Mouse (Mus musculus) lung, postnatal 14 days (tissue): ENCODE measurements around the gene Upb1.
A peak's percentile ranks its signal among the peaks of the same experiment; 100 is the strongest.
"Not testable (repeated sequence)": the region's sequence is repeated elsewhere in the genome, so short reads cannot be mapped to it uniquely, and the experiment has no call there.

ENCODE experiments used
- DNase-seq: peaks from one replicate; pipeline ENCODE4 v3.0.0; 2021

Upb1 gene

DNA sequence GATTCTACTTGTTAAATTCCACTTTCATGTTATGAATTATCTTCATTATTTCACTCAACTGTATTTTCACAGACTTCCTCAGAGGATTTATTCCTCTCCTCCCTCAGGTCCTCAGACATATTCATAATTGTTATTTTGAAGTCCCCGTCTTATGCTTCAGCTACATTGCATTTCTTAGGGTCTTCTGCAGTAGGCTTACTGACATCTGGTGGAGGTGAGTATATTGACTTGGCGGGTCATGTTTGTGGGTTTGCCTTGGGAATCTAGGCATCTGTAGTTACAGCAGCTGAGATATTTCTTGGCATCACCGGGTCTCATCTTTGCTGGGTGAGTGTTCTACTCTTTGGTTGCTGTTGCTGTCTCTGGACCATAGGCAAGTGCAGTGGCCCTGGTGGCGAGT lies at the start of gene Upb1:
Gene Upb1 (plus strand): TSS at position 158 of the 400 bp plus-strand sequence.
- DNase-seq = no peak

GRCm38 (mm10) chr10:75352541-75352940 lies 48.4 kb upstream of the Upb1 start:
- DNase-seq = no peak

DNA sequence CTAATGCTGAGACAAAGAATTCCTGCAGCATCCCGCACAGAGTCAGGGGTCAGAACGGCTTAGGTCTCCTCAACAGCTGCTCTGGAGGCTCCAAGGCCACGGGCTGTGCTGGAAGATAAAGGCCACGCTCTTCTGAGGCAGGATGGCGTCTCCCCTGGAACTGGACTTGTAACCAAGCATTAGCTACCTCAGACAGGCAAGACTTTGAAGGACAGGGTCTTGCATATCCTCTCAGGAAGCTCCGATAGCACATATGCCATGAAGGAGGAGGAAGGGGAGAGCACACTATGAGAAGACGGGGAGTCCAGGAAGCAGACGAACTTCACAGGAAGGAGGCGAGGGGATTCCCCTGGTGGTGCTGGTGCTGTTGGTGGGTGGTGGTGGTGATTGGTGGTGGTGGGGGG lies 47.1 kb upstream of the Upb1 start:
- DNase-seq = not testable (repeated sequence)

GRCm38 (mm10) chr10:75355341-75355740 lies 45.6 kb upstream of the Upb1 start:
- DNase-seq = no peak

- peak; percentile 33 for DNase-seq
Observed at GRCm38 (mm10) chr10:75364214-75364690, 36.7 kb upstream of the Upb1 start.

- DNase-seq = no peak
Observed at GRCm38 (mm10) chr10:75364796-75365195, 36.1 kb upstream of the Upb1 start.

GRCm38 (mm10) chr10:75365231-75365633 lies 35.7 kb upstream of the Upb1 start:
- no peak for DNase-seq

DNA sequence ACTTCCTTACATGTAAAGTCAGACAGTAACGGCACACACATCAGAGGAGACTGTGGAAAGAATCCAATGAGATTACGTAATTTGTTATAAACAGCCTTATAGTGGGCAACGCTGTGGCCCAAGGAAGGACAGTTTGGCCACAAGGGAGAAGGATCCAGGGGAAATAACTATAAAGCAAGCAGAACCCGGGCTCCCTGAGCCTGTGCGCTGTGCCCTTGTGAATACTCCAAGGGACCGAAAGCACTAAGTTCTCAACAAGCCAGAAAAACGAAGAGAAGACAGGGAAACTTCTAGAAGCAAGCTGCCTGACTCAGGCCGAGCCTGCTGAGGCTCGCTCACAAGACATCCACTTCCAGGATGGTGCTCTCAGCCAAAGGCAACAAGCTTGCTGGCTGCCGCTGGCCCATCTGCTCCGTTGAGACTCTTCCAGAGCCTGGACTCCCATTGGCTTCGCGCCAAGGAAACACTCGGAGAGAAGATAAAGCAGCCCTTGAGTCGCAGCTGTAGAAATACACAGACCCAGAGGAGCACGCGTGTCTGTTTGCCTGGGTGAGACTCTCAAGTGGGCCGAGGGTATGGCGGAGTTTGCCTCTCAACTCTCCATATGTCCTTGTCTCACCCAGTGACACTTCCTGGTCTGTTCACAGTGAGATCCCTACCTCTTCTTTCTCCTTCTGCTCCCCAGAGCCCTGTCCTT lies 27.1 kb upstream of the Upb1 start:
- DNase-seq = not testable (repeated sequence)

- DNase-seq = no peak
Observed at GRCm38 (mm10) chr10:75378688-75379087, 22.2 kb upstream of the Upb1 start.

DNA sequence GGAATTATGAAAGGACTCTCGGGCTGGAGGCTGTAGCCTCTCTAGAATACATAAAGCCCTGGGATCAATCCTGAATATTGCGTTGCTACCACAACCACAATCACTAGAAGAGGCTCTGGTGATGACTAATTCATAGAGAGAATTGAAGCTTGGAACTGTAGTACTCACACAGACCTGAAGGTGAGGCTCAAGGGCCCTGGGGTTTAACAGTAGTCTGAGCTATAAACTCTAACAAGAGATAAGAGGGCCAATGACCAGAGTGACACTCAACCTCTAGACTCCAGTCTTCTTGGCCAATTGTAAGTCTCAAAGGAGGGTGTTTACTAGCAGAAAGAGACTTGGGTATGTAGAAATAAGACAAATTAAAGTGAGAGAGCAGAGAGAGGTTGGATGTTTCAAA lies 10.8 kb upstream of the Upb1 start:
- no peak for DNase-seq

DNA sequence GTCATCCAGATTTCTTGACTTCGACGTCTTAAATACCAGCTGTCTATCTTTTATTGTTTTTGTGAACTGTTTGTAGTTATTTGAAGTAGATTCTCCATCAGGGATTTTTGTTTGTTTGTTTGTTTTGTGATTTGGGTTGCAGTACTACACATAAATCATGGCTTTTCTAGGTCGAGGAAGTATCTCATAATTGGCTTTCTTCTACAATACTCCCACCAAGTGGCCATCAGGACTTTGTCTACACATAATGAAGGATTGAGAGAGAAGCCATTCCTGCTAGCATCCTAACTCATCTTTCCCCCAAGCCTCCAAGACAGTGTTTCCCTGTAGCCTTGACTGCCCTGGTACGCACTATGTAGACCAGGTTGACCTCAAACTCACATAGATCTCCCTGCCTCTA lies 10.1 kb upstream of the Upb1 start:
- DNase-seq = no peak

- DNase-seq = no peak
Observed at GRCm38 (mm10) chr10:75394796-75395195, 6.1 kb upstream of the Upb1 start.

DNA sequence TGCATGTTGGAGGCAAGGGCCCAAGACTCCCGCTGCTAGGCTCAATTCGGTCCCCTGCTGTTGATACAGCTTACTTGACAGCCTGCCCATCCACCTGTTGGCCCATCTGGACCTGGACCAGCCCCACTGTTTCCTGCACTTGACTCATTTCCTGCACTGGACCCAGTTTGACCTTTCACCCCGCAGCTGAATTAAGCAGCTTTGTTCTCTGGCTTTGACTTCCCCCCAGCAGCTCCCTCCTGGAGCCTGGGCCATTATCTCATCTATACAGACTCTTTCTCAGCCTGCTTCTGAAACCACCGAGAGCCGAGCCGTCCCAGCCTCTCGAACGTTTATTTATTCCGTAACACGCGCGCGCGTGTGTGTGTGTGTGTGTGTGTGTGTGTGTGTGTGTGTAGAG lies 3.9 kb upstream of the Upb1 start:
- DNase-seq = peak; percentile 40

- no peak for DNase-seq
Observed at GRCm38 (mm10) chr10:75405916-75406315, 5.0 kb downstream of the Upb1 start.

- peak; percentile 54 for DNase-seq
Observed at GRCm38 (mm10) chr10:75406755-75407154, 5.8 kb downstream of the Upb1 start.

DNA sequence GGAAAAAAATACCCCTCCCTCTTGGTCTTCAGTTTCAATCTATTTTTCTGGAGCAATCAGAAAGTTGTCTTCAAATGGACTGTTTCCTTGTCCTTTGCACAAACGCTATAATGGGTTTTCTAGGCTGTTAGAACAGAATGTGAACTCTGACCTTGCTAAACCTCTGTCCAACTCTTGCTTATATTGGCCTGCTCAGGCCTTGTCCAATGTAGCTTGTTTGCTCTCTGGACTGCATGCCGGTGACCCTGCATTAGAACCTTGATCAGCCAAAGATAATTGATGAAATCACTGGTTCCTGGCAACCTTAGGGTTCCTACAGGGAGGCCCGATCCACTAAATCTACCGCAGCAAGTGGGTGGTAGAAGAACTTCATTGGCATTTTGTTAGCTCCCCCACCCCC lies 6.8 kb downstream of the Upb1 start:
- no peak for DNase-seq

DNA sequence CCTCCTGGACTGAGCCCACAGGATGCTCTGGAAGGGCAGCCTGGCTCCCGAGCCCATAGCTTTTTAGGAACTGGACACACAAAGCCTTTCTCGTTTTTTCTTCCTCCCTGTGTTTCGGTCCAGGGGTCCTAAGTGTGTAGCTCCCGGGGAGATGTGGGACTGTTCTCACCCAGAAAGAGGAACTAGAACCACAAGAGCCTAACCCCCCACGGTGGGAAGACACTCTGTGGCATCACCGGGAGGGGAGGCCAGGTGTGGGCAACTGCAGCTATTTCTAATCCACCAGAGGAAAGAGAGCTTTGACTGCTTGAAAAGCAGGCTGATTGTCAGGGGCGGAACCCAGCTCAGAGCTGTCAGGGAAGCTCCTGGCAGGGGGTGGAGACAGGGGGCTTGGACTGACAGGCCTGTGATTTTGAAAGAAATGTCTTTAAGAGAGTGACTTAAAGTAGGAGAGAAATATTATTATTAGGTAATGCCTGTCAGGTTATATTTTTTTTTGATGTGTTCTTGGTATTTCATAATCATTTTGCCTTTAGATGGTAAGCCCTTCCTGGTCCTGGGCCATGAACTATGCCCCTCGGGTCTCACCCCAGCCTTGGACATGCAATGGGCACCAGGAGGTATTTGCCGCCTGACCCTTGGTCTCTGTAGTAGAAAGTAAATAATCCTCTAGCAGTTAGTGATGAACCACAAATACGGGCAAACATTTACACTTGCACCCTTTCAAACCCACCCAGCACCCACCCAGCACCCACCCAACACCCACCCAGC lies 10.6 kb downstream of the Upb1 start:
- not testable (repeated sequence) for DNase-seq

DNA sequence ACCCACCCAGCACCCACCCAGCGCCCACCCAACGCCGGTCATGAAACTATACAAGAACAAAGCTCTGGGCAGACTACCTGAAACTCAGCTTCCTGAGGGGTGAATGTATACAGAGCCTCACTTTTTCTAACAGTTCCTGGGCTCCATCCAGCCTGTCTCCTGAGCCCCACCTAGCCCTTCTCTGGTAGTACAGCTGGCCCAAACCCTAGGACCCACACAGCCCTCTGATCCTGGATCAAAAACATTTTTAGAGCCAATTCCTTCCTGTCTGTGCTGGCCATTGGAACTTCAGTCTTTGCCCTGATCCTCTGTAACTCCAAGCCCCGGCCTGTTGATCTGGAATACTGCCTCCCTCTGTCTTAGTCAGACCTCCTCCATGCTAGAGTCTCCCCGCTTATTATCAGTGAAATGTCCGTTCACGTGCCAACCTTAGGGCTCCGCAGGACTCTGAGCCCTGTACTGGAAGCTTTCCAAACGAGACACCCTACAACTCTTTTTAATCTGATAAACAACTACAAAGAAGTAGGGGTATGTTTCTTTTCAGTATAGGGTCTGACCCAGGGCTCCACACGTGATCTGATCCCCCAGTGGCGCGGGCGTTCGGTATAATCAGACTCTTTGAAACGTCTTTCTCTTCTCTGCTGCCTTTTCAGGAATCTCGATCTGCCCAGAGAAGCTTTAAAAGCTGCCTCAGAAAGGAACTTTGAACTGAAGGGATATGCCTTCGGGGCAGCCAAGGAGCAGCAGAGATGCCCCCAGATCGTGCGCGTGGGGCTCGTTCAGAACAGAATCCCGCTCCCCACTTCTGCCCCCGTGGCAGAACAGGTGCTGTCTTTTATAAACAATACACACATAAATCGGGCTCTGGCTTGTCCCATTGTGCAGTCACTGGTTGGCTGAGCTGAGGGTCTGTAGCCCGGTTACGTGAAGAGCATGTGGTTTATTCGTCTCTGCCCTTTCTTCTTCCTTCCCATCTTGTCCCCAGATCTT lies 11.5 kb downstream of the Upb1 start:
- no peak for DNase-seq

DNA sequence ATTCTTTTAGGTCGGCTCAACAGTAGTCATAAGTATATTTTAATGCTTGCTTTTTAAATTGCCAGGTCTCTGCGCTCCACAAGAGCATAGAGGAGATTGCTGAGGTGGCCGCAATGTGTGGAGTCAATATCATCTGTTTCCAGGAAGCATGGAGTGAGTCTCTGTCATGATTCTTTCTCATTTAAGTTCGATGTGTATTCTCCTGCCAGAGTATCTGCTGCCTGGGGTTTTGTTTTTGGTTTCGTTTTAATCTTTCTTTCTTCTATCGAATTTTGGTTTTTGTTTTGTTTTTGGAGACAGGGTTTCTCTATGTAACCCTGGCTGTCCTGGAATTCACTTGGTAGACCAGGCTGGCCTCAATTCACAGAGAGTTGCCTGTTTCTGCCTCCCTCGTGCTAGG lies 14.0 kb downstream of the Upb1 start:
- no peak for DNase-seq

DNA sequence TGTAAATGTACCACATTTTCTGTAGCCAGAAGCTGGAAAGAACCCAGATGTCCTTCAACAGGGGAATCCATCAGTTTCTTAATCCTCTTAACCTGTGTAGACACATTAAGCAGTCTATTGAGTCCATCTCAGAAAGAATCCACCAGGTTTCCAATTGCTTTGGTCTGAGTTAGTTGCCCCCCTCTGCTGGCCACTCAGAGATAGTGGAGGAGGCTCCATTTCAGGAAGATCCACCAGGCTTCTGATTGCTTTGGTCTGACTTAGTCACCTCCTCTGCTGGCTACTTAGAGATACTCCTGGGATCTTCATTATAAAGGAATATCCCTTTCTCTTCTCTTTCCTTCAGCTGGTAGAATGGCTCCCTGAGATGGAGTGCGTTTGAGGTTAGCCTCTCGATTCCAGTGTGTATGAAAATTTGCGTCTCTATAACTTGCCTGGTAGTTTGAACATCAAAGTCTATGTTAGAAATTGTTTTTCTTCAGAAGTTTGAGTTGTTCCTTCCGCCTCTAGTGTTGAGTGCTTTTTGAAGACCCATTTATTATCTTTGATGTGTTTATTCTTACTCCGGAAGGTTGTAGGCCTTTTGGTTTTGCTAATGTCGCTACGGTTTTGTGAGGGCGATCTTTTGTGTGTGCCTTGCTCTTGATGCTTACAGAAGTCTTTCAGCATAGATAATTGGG lies 16.6 kb downstream of the Upb1 start:
- DNase-seq = no peak

- DNase-seq = no peak
Observed at GRCm38 (mm10) chr10:75418747-75419146, 17.8 kb downstream of the Upb1 start.

GRCm38 (mm10) chr10:75424498-75424901 lies 23.6 kb downstream of the Upb1 start:
- no peak for DNase-seq
